Mouse (Mus musculus): Measurements from ENCODE around the gene Sumo1.

GRCm38 (mm10) chr1:59553708-59554107 is 116.9 kb downstream of the Sumo1 start:
- TF ChIP-seq POLR2A (IDR thresholded peaks at IDR 0.05; ENCODE audit: control insufficient read depth, low read depth, low read length) = no peak
- no peak for TF ChIP-seq CTCF (IDR thresholded peaks at IDR 0.05; ENCODE audit: control insufficient read depth, insufficient read depth, insufficient replicate concordance, low read depth, low read length)

All from testis, adult 2 months (tissue).